Mouse (Mus musculus): Measurements from ENCODE around the gene Gm8439.
"Not testable (repeated sequence)": the region's sequence is repeated elsewhere in the genome, so short reads cannot be mapped to it uniquely, and the experiment has no call there.

The Gm8439 gene

GRCm38 (mm10) chr4:120588445-120588844 lies at the start of gene Gm8439:
Gm8439 (plus strand) TSS chr4:120588745.
- no peak for DNase-seq

- no peak for DNase-seq
Observed at GRCm38 (mm10) chr4:120544896-120545295, 43.6 kb upstream of the Gm8439 start.

- no peak for DNase-seq
Observed at GRCm38 (mm10) chr4:120556592-120556991, 32.0 kb upstream of the Gm8439 start.

- DNase-seq: no peak
Observed at GRCm38 (mm10) chr4:120565726-120566125, 22.8 kb upstream of the Gm8439 start.

- DNase-seq: no peak
Observed at GRCm38 (mm10) chr4:120568005-120568404, 20.5 kb upstream of the Gm8439 start.

GRCm38 (mm10) chr4:120569025-120569424 lies 19.5 kb upstream of the Gm8439 start:
- no peak for DNase-seq

- peak; percentile 86 to 88 for DNase-seq
Observed at GRCm38 (mm10) chr4:120569486-120570437, 18.8 kb upstream of the Gm8439 start, which contains the start of gene Ctps. Ctps (minus strand) TSS chr4:120570276.

GRCm38 (mm10) chr4:120570438-120571069 lies 18.0 kb upstream of the Gm8439 start:
- no peak for DNase-seq

GRCm38 (mm10) chr4:120571070-120571464 lies 17.5 kb upstream of the Gm8439 start:
- DNase-seq: no peak

- DNase-seq: no peak
Observed at GRCm38 (mm10) chr4:120571691-120572090, 16.9 kb upstream of the Gm8439 start.

- no peak for DNase-seq
Observed at GRCm38 (mm10) chr4:120580894-120581293, 7.7 kb upstream of the Gm8439 start.

- no peak for DNase-seq
Observed at GRCm38 (mm10) chr4:120581711-120582110, 6.8 kb upstream of the Gm8439 start.

- DNase-seq: no peak
Observed at GRCm38 (mm10) chr4:120586986-120587385, 1.6 kb upstream of the Gm8439 start.

GRCm38 (mm10) chr4:120589070-120589469 lies 525 bp downstream of the Gm8439 start:
- DNase-seq: no peak

- peak; percentile 15 to 47 for DNase-seq
Observed at GRCm38 (mm10) chr4:120589815-120590422, 1.4 kb downstream of the Gm8439 start.

- no peak for DNase-seq
Observed at GRCm38 (mm10) chr4:120590973-120591372, 2.4 kb downstream of the Gm8439 start.

- not testable (repeated sequence) for DNase-seq
Observed at GRCm38 (mm10) chr4:120596210-120596609, 7.7 kb downstream of the Gm8439 start.

GRCm38 (mm10) chr4:120598922-120599321 lies 10.4 kb downstream of the Gm8439 start:
- DNase-seq: no peak

- DNase-seq: no peak
Observed at GRCm38 (mm10) chr4:120601774-120602173, 13.2 kb downstream of the Gm8439 start.

GRCm38 (mm10) chr4:120602669-120603068 lies 14.1 kb downstream of the Gm8439 start:
- DNase-seq: no peak

GRCm38 (mm10) chr4:120606941-120607340 lies 18.4 kb downstream of the Gm8439 start:
- no peak for DNase-seq

- no peak for DNase-seq
Observed at GRCm38 (mm10) chr4:120611005-120611404, 22.5 kb downstream of the Gm8439 start.

GRCm38 (mm10) chr4:120612304-120613080 lies 23.9 kb downstream of the Gm8439 start:
- DNase-seq: no peak

Measured in spleen, adult 18-20 months (tissue).